Mouse (Mus musculus) liver, adult 2 months (tissue): ENCODE data around the gene Tlr5.

Source experiments
- CTCF ChIP-seq: fragments of 200-500 bp; IDR thresholded peaks from 2 replicates; pipeline ENCODE4 v1.5.1; 2011; ENCODE audit warnings: low read depth, low read length, control low read depth
- POLR2A ChIP-seq: fragments of 200-500 bp; IDR thresholded peaks from 2 replicates; pipeline ENCODE4 v1.6.1; 2011; ENCODE audit warnings: low read length, control low read depth; ENCODE audit not compliant: insufficient read depth; ENCODE audit errors: extremely low read depth

DNA sequence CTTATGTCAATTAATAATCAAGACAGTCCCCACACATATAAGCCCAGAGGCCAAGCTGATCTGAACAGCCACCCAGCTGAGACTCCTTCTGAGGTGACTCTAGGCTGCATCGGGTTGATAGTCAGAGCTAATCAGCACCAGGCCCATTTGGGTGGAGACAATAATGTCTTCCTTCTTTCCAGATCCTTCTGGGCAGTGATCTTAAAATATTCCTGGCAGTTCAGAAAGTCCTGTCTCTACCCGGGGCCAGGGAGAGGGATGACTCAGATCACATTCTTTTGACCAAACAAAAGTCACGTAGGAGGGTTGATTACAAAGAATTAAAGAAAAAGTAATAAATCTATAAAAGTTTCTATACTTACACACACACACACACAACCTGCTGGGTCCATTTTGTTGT, 10.7 kb upstream of the Tlr5 start:
- no peak for TF ChIP-seq CTCF
- no peak for TF ChIP-seq POLR2A
